In the genomic region with DNA sequence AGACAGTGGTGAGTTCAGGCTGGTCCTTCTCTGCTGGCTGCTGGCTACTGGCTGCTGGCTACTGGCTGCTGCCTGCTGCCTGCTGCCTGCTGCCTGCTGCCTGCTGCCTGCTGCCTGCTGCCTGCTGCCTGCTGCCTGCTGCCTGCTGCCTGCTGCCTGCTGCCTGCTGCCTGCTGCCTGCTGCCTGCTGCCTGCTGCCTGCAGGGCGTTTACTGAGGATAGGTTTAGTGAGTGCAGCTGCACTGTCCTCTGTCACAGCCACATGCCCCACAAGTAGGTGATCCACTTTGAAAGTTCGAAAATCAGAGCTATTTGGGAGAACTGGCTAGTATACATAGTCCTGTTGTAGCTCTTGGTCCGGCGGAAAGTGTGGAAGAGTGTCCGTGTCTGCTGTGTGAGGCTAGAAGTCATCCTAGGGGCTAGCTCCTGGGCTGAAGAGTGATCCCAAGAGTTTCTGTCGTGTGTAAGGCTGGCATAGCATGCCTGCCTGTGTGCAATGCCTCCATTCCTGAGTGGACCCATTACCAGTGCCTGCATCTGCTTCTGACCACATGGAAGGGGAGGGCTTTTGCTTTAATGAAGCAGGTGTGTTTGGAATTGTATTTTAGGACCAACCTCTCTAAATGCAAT, we compare ENCODE assay signal across 10 mouse cellular contexts. TPM values are rescaled to one million over a fixed set of nuclear protein-coding genes. Genes with fewer than 3 reads are reported as not detected.
DNase-seq lines count a peak whose midpoint lies in the region; ATAC-seq and TF ChIP-seq lines count a peak whose summit lies in the region.
"Had no signal": no experiment of that assay in that cellular context is flagged by ENCODE, and none has a peak within 500 bp of the region (broad histone marks: within the 10 kb centered on the region; RNA-seq: fewer than 3 reads in every experiment).

No protein-coding gene starts in this region.

- H3K9me3 ChIP-seq in heart, embryonic 15.5 days (replicated peaks), result no peaks in the 10 kb centered on the region
- H3K9me3 ChIP-seq in limb, embryonic 12.5 days, result no peaks in the 10 kb centered on the region
- H3K9me3 ChIP-seq in midbrain, embryonic 14.5 days (ENCODE audit: control insufficient read depth, low read length), result no peaks in the 10 kb centered on the region
- H3K9me3 ChIP-seq: midbrain, embryonic 13.5 days had no signal

- H3K4me1 ChIP-seq in heart, embryonic 15.5 days (replicated peaks), result peaks cover 29% of the 10 kb centered on the region
- peaks cover 23% of the 10 kb centered on the region for H3K4me1 ChIP-seq in thymus, adult 2 months (replicated peaks; ENCODE audit: control insufficient read depth, insufficient read depth, low read length)
- H3K4me1 ChIP-seq in limb, embryonic 12.5 days (replicated peaks), result peaks cover 5% of the 10 kb centered on the region; the same call in 1 of the 2 replicates
- H3K4me1 ChIP-seq in midbrain, embryonic 14.5 days (ENCODE audit: control insufficient read depth, insufficient read depth, low read length), result no peaks in the 10 kb centered on the region

- TF ChIP-seq CTCF in thymus, adult 2 months (IDR thresholded peaks at IDR 0.05; ENCODE audit: borderline replicate concordance, control insufficient read depth, extremely low read depth, insufficient read depth, low read length, poor library complexity), result no peak

- H3K9ac ChIP-seq in heart, embryonic 15.5 days, result no peak overlapping the region
- no peak overlapping the region for H3K9ac ChIP-seq in limb, embryonic 12.5 days (replicated peaks)
- no peak overlapping the region for H3K9ac ChIP-seq in midbrain, embryonic 14.5 days (replicated peaks; ENCODE audit: low read length)
- H3K9ac ChIP-seq: midbrain, embryonic 13.5 days had no signal

- H3K4me3 ChIP-seq in heart, embryonic 15.5 days, result no peak overlapping the region
- no peak overlapping the region for H3K4me3 ChIP-seq in thymus, adult 2 months (ENCODE audit: control insufficient read depth, insufficient read depth, low read length)
- no peak overlapping the region for H3K4me3 ChIP-seq in limb, embryonic 12.5 days (replicated peaks)
- H3K4me3 ChIP-seq in midbrain, embryonic 14.5 days (replicated peaks; ENCODE audit: low read depth, low read length), result no peak overlapping the region
- H3K4me3 ChIP-seq: midbrain, embryonic 13.5 days had no signal

- H3K36me3 ChIP-seq in heart, embryonic 15.5 days, result 0 out of 2 replicates have a peak, but pooled peaks cover 3% of the 10 kb centered on the region
- no peaks in the 10 kb centered on the region for H3K36me3 ChIP-seq in thymus, adult 2 months (ENCODE audit: control insufficient read depth, insufficient read depth, low read length)
- peaks cover 14% of the 10 kb centered on the region for H3K36me3 ChIP-seq in limb, embryonic 12.5 days
- H3K36me3 ChIP-seq in midbrain, embryonic 14.5 days (ENCODE audit: control insufficient read depth, insufficient read depth, low read length), result no peaks in the 10 kb centered on the region
- H3K36me3 ChIP-seq: midbrain, embryonic 13.5 days had no signal

- 72% methylated on average over 6 of the region's 6 CpGs for WGBS in heart, embryonic 15.5 days
- 50% methylated on average over 6 of the region's 6 CpGs for WGBS in thymus, adult 2 months
- WGBS in limb, embryonic 12.5 days, result 74% methylated on average over 6 of the region's 6 CpGs
- WGBS in midbrain, embryonic 14.5 days, result 79% methylated on average over 6 of the region's 6 CpGs

- no peak for DNase-seq in heart, postnatal 36 days
- DNase-seq in thymus, adult 2 months, result peak; percentile 31
- no peak for DNase-seq in thymus, postnatal 10 days (ENCODE audit: low spot score in 2 of 2)
- peak; percentile 34 to 43 for DNase-seq in thymus, postnatal 36 days
- DNase-seq in embryo, embryonic 10.5 days (ENCODE audit: low spot score), result no peak
- DNase-seq in midbrain, embryonic 14.5 days, result no peak
- DNase-seq: retina, postnatal 1 day had no signal

- no peak for ATAC-seq in heart, embryonic 15.5 days (replicated peaks; ENCODE audit: insufficient number of reproducible peaks, insufficient read depth, low FRiP score, low read depth)
- ATAC-seq in limb, embryonic 12.5 days (ENCODE audit: insufficient number of reproducible peaks, insufficient read depth, low FRiP score, low TSS enrichment, low read depth), result no peak
- no peak for ATAC-seq in midbrain, embryonic 14.5 days (ENCODE audit: low FRiP score, low TSS enrichment)

- no peak for TF ChIP-seq POLR2A in thymus, adult 2 months (IDR thresholded peaks at IDR 0.05; ENCODE audit: control insufficient read depth, extremely low read depth, insufficient read depth, low read length, poor library complexity)

- peak overlapping the region; percentile 68 for H3K27ac ChIP-seq in heart, embryonic 15.5 days
- peak overlapping the region; percentile 45; the same call in 1 of the 2 replicates for H3K27ac ChIP-seq in thymus, adult 2 months (ENCODE audit: control insufficient read depth, insufficient read depth, low read length)
- H3K27ac ChIP-seq in limb, embryonic 12.5 days, result 0 out of 2 replicates have a peak overlapping the region, but pooled peaks have one; percentile 23
- no peak overlapping the region for H3K27ac ChIP-seq in midbrain, embryonic 14.5 days (replicated peaks; ENCODE audit: low read depth, low read length)
- H3K27ac ChIP-seq: midbrain, embryonic 13.5 days had no signal

- no peaks in the 10 kb centered on the region for H3K27me3 ChIP-seq in heart, embryonic 15.5 days
- no peaks in the 10 kb centered on the region for H3K27me3 ChIP-seq in thymus, adult 2 months (ENCODE audit: control insufficient read depth, insufficient read depth, low read length)
- no peaks in the 10 kb centered on the region for H3K27me3 ChIP-seq in limb, embryonic 12.5 days
- H3K27me3 ChIP-seq in midbrain, embryonic 14.5 days (ENCODE audit: control insufficient read depth, insufficient read depth, low read length), result no peaks in the 10 kb centered on the region
- H3K27me3 ChIP-seq: midbrain, embryonic 13.5 days had no signal

- no peak overlapping the region for H3K4me2 ChIP-seq in heart, embryonic 15.5 days
- no peak overlapping the region for H3K4me2 ChIP-seq in limb, embryonic 12.5 days
- no peak overlapping the region for H3K4me2 ChIP-seq in midbrain, embryonic 14.5 days (ENCODE audit: low read length)
- H3K4me2 ChIP-seq: midbrain, embryonic 13.5 days had no signal

- intact Hi-C loops in heart, postnatal 36 days (cut with DNase I), result loop anchor here (5.0 kb wide), 1 partner anchor 454 kb away; no protein-coding TSS in a partner anchor

RNA-seq across cellular contexts. Expression of gene Snx9, which starts 45.2 kb away (rescaled TPM):
- polyA plus RNA-seq in heart, embryonic 15.5 days (2015; fragmentation: Nextera tagmentation; extraction: Ambion mirVana), result 21.1 and 22.2 TPM in 2 replicates
- total RNA-seq in heart, postnatal 36 days (2021), result 10 to 100 TPM; 31.0 to 32.6 TPM
- polyA plus RNA-seq in thymus, adult 2 months (2012; rRNA removed), result 11.2 and 12.5 TPM in 2 replicates
- 28.9 and 30.6 TPM in 2 replicates for polyA plus RNA-seq in limb, embryonic 12.5 days (2016; fragmentation: Nextera tagmentation; extraction: Ambion mirVana)
- 4.5 and 8.3 TPM in 2 replicates for polyA plus RNA-seq in midbrain, embryonic 14.5 days (2014; fragmentation: Nextera tagmentation; extraction: Ambion mirVana)

RNA-seq across cellular contexts. Expression of gene Synj2, which starts 54.8 kb away (rescaled TPM):
- 3.5 and 4.4 TPM in 2 replicates for polyA plus RNA-seq in heart, embryonic 15.5 days (2015; fragmentation: Nextera tagmentation; extraction: Ambion mirVana)
- 10 to 100 TPM; 55.5 to 57.9 TPM for total RNA-seq in heart, postnatal 36 days (2021)
- polyA plus RNA-seq in thymus, adult 2 months (2012; rRNA removed), result 9.0 and 9.8 TPM in 2 replicates
- 0.92 and 1.2 TPM in 2 replicates for polyA plus RNA-seq in limb, embryonic 12.5 days (2016; fragmentation: Nextera tagmentation; extraction: Ambion mirVana)
- 0.57 and 1.2 TPM in 2 replicates for polyA plus RNA-seq in midbrain, embryonic 14.5 days (2014; fragmentation: Nextera tagmentation; extraction: Ambion mirVana)

Comparison
In these comparisons a context has a peak if more than half of its experiments do, and no peak if none do; other contexts are left out.
1. DNase-seq: peak in thymus, adult 2 months (single experiment) and thymus, postnatal 36 days (2 of 2); none in heart, postnatal 36 days (0 of 2), thymus, postnatal 10 days (0 of 2), embryo, embryonic 10.5 days (single experiment) and midbrain, embryonic 14.5 days (single experiment).